Mouse (Mus musculus) hindbrain, postnatal 0 days (tissue): ENCODE results near the gene Ctdsp2. TPM values are rescaled to one million over a fixed set of nuclear protein-coding genes. Genes with fewer than 3 reads are reported as not detected.

Experiments used
- ATAC-seq: fragments of 200-750 bp; cut with Nextera tagmentation; 2 replicates; pipeline ENCODE4 v1.8.0; 2017; ENCODE audit warnings: mild to moderate bottlenecking, moderate TSS enrichment, moderate library complexity
- DNase-seq: peaks from one replicate; pipeline ENCODE4 v3.0.0-alpha.2; 2015; ENCODE audit warnings: low spot score
- H3K27ac ChIP-seq: fragments of 300-500 bp; sonication (generic); 2 replicates; pipeline ENCODE4 v1.5.1; 2014; ENCODE audit warnings: mild to moderate bottlenecking
- H3K27me3 ChIP-seq: fragments of 300-500 bp; sonication (generic); 2 replicates; pipeline ENCODE4 v1.6.1; 2014; ENCODE audit warnings: low read length, mixed read lengths; ENCODE audit not compliant: insufficient read depth
- H3K36me3 ChIP-seq: fragments of 300-500 bp; sonication (generic); 2 replicates; pipeline ENCODE4 v1.6.1; 2014; ENCODE audit warnings: low read length, mixed read lengths; ENCODE audit not compliant: insufficient read depth
- H3K4me1 ChIP-seq: fragments of 300-500 bp; sonication (generic); 2 replicates; pipeline ENCODE4 v1.6.1; 2014; ENCODE audit warnings: antibody characterized with exemption, low read length, mixed read lengths; ENCODE audit not compliant: insufficient read depth
- H3K4me2 ChIP-seq: fragments of 300-500 bp; sonication (generic); 2 replicates; pipeline ENCODE4 v1.6.1; 2014; ENCODE audit warnings: low read depth, mild to moderate bottlenecking, low read length, moderate library complexity, mixed read lengths
- H3K4me3 ChIP-seq: fragments of 300-500 bp; sonication (generic); 2 replicates; pipeline ENCODE4 v1.5.1; 2014; ENCODE audit warnings: low read length
- H3K9ac ChIP-seq: fragments of 300-500 bp; sonication (generic); replicated peaks from 2 replicates; pipeline ENCODE4 v1.6.1; 2014; ENCODE audit warnings: mild to moderate bottlenecking, low read length, moderate library complexity, mixed read lengths
- H3K9me3 ChIP-seq: fragments of 300-500 bp; sonication (generic); 2 replicates; pipeline ENCODE4 v1.6.1; 2016; ENCODE audit warnings: low read length, mixed read lengths
- CTCF ChIP-seq: IDR thresholded peaks from 2 replicates; pipeline ENCODE4 v1.5.1; 2016; ENCODE audit warnings: antibody characterized with exemption, control low read depth, low read depth
- WGBS: fragments of 180-500 bp; shearing (Covaris S2); extraction: QIAGEN DNeasy Blood & Tissue Kit; methylation state at CpG from one replicate; pipeline ENCODE4 v1.1.7; 2014; 5-methylcytosine and 5-hydroxymethylcytosine counted together
- microRNA counts: library from miRNA; unstranded; fragments of <30 nt; microRNA quantifications from one replicate; lab custom pipeline; 2015
- microRNA-seq, 2 experiments: library from miRNA; unstranded; fragments of <30 nt; microRNA quantifications; one replicate each; pipeline ENCODE4; 2016
- polyA plus RNA-seq: library from polyadenylated mRNA; unstranded; fragments of >200 nt; fragmentation: Nextera tagmentation; extraction: Ambion mirVana; gene quantifications from 2 replicates; pipeline ENCODE4 v1.2.1, GENCODE M21; 2015
- total RNA-seq: library from RNA; depleted of rRNA; stranded (reverse); fragments of >200 nt; gene quantifications from 2 replicates; pipeline ENCODE4 v1.2.3, GENCODE M21; 2014; rRNA removed

The Ctdsp2 gene
- total and polyA plus RNA-seq, 2 experiments from 2014 or later: 16.7 to 64.5 TPM

- WGBS: 6% methylated on average over 35 of the region's 35 CpGs
- no peaks in the 10 kb centered on the region for H3K9me3 ChIP-seq
Measured at GRCm38 (mm10) chr10:127048608-127049394, 70.3 kb downstream of the Ctdsp2 start.

More at GRCm38 (mm10) chr10:127048608-127049394, 70.3 kb downstream of the Ctdsp2 start:
- H3K4me1 ChIP-seq: peaks cover 6% of the 10 kb centered on the region; the same call in 1 of the 2 replicates
- no peak overlapping the region for H3K9ac ChIP-seq
- ATAC-seq (no peak), DNase-seq (no peak)
- H3K27ac ChIP-seq: no peak overlapping the region
- H3K4me3 ChIP-seq: 0 out of 2 replicates have a peak overlapping the region, but pooled peaks have one; percentile 0
- H3K36me3 ChIP-seq: no peaks in the 10 kb centered on the region; the same call in 1 of the 2 replicates
- H3K4me2 ChIP-seq: peak overlapping the region; percentile 8; the same call in 1 of the 2 replicates
- peaks cover 26% of the 10 kb centered on the region; the same call in 1 of the 2 replicates for H3K27me3 ChIP-seq
- TF ChIP-seq CTCF: 0 out of 2 replicates have a peak, but pooled peaks have one; percentile 3

MicroRNAs encoded within 50 kb of the gene (microRNA counts, 519-probe panel; counts per million panel counts)
- 2,947 counts per million, percentile 46 among the panel's probes with 10 or more counts for microRNA mmu-miR-26a (lab: Ali Mortazavi, UCI)
- microRNA mmu-miR-546 (lab: Ali Mortazavi, UCI): not detected

Small RNA genes within 50 kb of the gene (microRNA-seq; reads per million reads assigned to microRNA genes)
- gene Mir26a-2 (42.6 to 58.2 reads per million in 2 experiments), gene Mir546 (0 to 0.35 reads per million in 2 experiments)

Other genes starting within 250 kb of the Ctdsp2 start
- 12.5 and 14.3 TPM in 2 replicates for gene Atp23, start 77.4 kb upstream of the Ctdsp2 start, total RNA-seq
- gene Atp23, start 77.4 kb upstream of the Ctdsp2 start, polyA plus RNA-seq: 19.1 and 20.2 TPM in 2 replicates
- 0.52 and 1.3 TPM in 2 replicates for gene Avil, start 22.0 kb downstream of the Ctdsp2 start, total RNA-seq
- 0.98 and 1.4 TPM in 2 replicates for gene Avil, start 22.0 kb downstream of the Ctdsp2 start, polyA plus RNA-seq
- gene Tsfm, start 52.1 kb downstream of the Ctdsp2 start, total RNA-seq: 31.4 and 49.0 TPM in 2 replicates
- gene Tsfm, start 52.1 kb downstream of the Ctdsp2 start, polyA plus RNA-seq: 62.4 and 62.7 TPM in 2 replicates
- 9.3 and 10.0 TPM in 2 replicates for gene Mettl1, start 62.7 kb downstream of the Ctdsp2 start, total RNA-seq
- gene Mettl1, start 62.7 kb downstream of the Ctdsp2 start, polyA plus RNA-seq: 23.8 and 23.9 TPM in 2 replicates
- 0.31 TPM in 1 of 2 replicates, not detected in the other for gene Eef1akmt3, start 62.8 kb downstream of the Ctdsp2 start, total RNA-seq
- 0.19 TPM in 2 replicates for gene Eef1akmt3, start 62.8 kb downstream of the Ctdsp2 start, polyA plus RNA-seq
- 0.26 and 0.58 TPM in 2 replicates for gene Cyp27b1, start 69.5 kb downstream of the Ctdsp2 start, total RNA-seq
- gene Cyp27b1, start 69.5 kb downstream of the Ctdsp2 start, polyA plus RNA-seq: not detected in 2 replicates
- 78.3 and 80.1 TPM in 2 replicates for gene March9, start 81.5 kb downstream of the Ctdsp2 start, total RNA-seq
- gene March9, start 81.5 kb downstream of the Ctdsp2 start, polyA plus RNA-seq: 6.7 and 7.0 TPM in 2 replicates
- gene Cdk4, start 84.8 kb downstream of the Ctdsp2 start, total RNA-seq: 483 and 524 TPM in 2 replicates
- gene Cdk4, start 84.8 kb downstream of the Ctdsp2 start, polyA plus RNA-seq: 519 and 563 TPM in 2 replicates
- 113 and 129 TPM in 2 replicates for gene Tspan31, start 91.5 kb downstream of the Ctdsp2 start, total RNA-seq
- 105 and 107 TPM in 2 replicates for gene Tspan31, start 91.5 kb downstream of the Ctdsp2 start, polyA plus RNA-seq
- 229 and 238 TPM in 2 replicates for gene Agap2, start 96.6 kb downstream of the Ctdsp2 start, total RNA-seq
- 4.1 and 4.9 TPM in 2 replicates for gene Agap2, start 96.6 kb downstream of the Ctdsp2 start, polyA plus RNA-seq
- gene Os9, start 142.4 kb downstream of the Ctdsp2 start, total RNA-seq: 118 and 119 TPM in 2 replicates
- 128 and 129 TPM in 2 replicates for gene Os9, start 142.4 kb downstream of the Ctdsp2 start, polyA plus RNA-seq
- gene B4galnt1, start 186.5 kb downstream of the Ctdsp2 start, total RNA-seq: 111 and 112 TPM in 2 replicates
- 56.7 and 65.3 TPM in 2 replicates for gene B4galnt1, start 186.5 kb downstream of the Ctdsp2 start, polyA plus RNA-seq
- gene Slc26a10, start 201.9 kb downstream of the Ctdsp2 start, total RNA-seq: 0.31 TPM in 1 of 2 replicates, not detected in the other
- gene Slc26a10, start 201.9 kb downstream of the Ctdsp2 start, polyA plus RNA-seq: 0.79 and 1.1 TPM in 2 replicates
- 61.0 and 65.4 TPM in 2 replicates for gene Arhgef25, start 211.4 kb downstream of the Ctdsp2 start, total RNA-seq
- gene Arhgef25, start 211.4 kb downstream of the Ctdsp2 start, polyA plus RNA-seq: 20.3 and 21.6 TPM in 2 replicates
- 233 and 240 TPM in 2 replicates for gene Dtx3, start 217.0 kb downstream of the Ctdsp2 start, total RNA-seq
- 170 and 185 TPM in 2 replicates for gene Dtx3, start 217.0 kb downstream of the Ctdsp2 start, polyA plus RNA-seq
- 18.3 and 22.8 TPM in 2 replicates for gene Pip4k2c, start 232.9 kb downstream of the Ctdsp2 start, total RNA-seq
- 19.9 and 20.2 TPM in 2 replicates for gene Pip4k2c, start 232.9 kb downstream of the Ctdsp2 start, polyA plus RNA-seq